Mouse (Mus musculus) midbrain, embryonic 15.5 days (tissue): ENCODE data around the gene E2f6. TPM values are rescaled to one million over a fixed set of nuclear protein-coding genes. Genes with fewer than 3 reads are reported as not detected.

Experiments
- ATAC-seq: fragments of 200-750 bp; cut with Nextera tagmentation; replicated peaks from 2 replicates; pipeline ENCODE4 v1.8.0; 2017; ENCODE audit warnings: moderate TSS enrichment
- H3K27ac ChIP-seq: fragments of 300-500 bp; sonication (generic); 2 replicates; pipeline ENCODE4 v1.5.1; 2015; ENCODE audit warnings: mild to moderate bottlenecking, inconsistent platforms
- H3K27me3 ChIP-seq: fragments of 300-500 bp; sonication (generic); replicated peaks from 2 replicates; pipeline ENCODE4 v1.6.1; 2015; ENCODE audit warnings: inconsistent platforms
- H3K36me3 ChIP-seq: fragments of 300-500 bp; sonication (generic); replicated peaks from 2 replicates; pipeline ENCODE4 v1.6.1; 2015; ENCODE audit warnings: inconsistent platforms
- H3K4me1 ChIP-seq: fragments of 300-500 bp; sonication (generic); 2 replicates; pipeline ENCODE4 v1.6.1; 2015; ENCODE audit warnings: inconsistent platforms
- H3K4me2 ChIP-seq: fragments of 300-500 bp; sonication (generic); 2 replicates; pipeline ENCODE4 v1.6.1; 2015; ENCODE audit warnings: inconsistent platforms, mild to moderate bottlenecking, moderate library complexity
- H3K4me3 ChIP-seq: fragments of 300-500 bp; sonication (generic); 2 replicates; pipeline ENCODE4 v1.5.1; 2015; ENCODE audit warnings: mild to moderate bottlenecking, inconsistent platforms
- H3K9ac ChIP-seq: fragments of 300-500 bp; sonication (generic); 2 replicates; pipeline ENCODE4 v1.6.1; 2015; ENCODE audit warnings: mild to moderate bottlenecking, inconsistent platforms
- H3K9me3 ChIP-seq: fragments of 300-500 bp; sonication (generic); 2 replicates; pipeline ENCODE4 v1.6.1; 2016; ENCODE audit warnings: inconsistent platforms
- WGBS: fragments of 180-500 bp; shearing (Covaris S2); methylation state at CpG from one replicate; pipeline ENCODE4 v1.1.7; 2015; ENCODE audit warnings: mixed read lengths; 5-methylcytosine and 5-hydroxymethylcytosine counted together
- microRNA-seq: library from miRNA; unstranded; fragments of <30 nt; microRNA quantifications from one replicate; pipeline ENCODE4, GENCODE M21; 2016
- polyA plus RNA-seq: library from polyadenylated mRNA; unstranded; fragments of >200 nt; fragmentation: Nextera tagmentation; extraction: Ambion mirVana; gene quantifications from 2 replicates; pipeline ENCODE4 v1.2.1, GENCODE M21; 2015

Gene E2f6
- polyA plus RNA-seq, 1 experiment from 2014 or later = 29.8 TPM

DNA sequence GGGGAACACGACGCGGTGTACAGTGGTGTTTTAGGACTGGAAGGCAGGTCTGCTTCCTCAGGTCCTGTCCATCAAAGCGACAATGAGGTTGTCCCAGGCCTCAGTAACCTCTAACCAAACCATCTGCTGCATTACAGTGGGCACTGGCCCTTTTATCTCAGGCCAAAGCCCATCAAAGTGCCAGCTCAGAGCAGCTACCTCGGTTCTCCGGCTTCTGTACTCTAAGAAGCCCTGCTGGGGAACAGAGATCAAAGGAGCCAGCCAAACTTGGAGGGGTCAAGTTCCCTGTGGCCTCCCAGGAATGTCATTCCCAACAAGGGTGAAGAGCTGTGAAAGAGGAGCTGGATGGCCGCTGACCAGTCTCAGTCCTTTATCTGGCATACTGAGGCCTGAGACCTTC lies 72.3 kb downstream of the E2f6 start:
- Histone ChIP-seq H3K4me1 (no peaks in the 10 kb centered on the region), H3K27ac (no peak overlapping the region), H3K4me3 (no peak overlapping the region), H3K4me2 (no peak overlapping the region), H3K9ac (no peak overlapping the region), H3K9me3 (no peaks in the 10 kb centered on the region), H3K36me3 (no peaks in the 10 kb centered on the region), H3K27me3 (no peaks in the 10 kb centered on the region)
- 74% methylated on average over 7 of the region's 7 CpGs for WGBS
- ATAC-seq = no peak

DNA sequence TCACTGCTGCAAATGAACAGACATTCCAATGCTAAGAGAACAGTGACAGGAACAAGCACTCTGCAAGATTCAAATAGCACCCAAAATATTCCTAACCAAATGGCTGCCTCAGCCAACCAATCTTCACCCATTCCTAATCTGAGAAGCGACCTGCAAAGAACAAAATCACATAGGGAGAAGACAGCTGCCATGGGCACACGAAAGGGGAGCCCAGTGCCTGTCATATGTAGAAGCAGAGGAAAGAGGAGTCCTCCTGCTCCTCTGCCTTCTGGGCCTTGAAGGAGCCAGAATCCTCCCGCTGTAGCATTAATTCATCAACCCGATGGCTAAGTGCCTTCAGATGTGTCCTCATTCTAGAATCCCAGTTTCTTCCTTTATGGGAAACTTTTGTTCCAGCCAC lies 73.8 kb downstream of the E2f6 start:
- H3K36me3 ChIP-seq = no peaks in the 10 kb centered on the region
- no peak overlapping the region for H3K9ac ChIP-seq
- no peaks in the 10 kb centered on the region for H3K27me3 ChIP-seq
- H3K9me3 ChIP-seq = no peaks in the 10 kb centered on the region
- no peak overlapping the region for H3K4me2 ChIP-seq
- 90% methylated on average over 4 of the region's 4 CpGs for WGBS
- no peaks in the 10 kb centered on the region for H3K4me1 ChIP-seq
- no peak overlapping the region for H3K4me3 ChIP-seq
- no peak for ATAC-seq
- no peak overlapping the region for H3K27ac ChIP-seq

DNA sequence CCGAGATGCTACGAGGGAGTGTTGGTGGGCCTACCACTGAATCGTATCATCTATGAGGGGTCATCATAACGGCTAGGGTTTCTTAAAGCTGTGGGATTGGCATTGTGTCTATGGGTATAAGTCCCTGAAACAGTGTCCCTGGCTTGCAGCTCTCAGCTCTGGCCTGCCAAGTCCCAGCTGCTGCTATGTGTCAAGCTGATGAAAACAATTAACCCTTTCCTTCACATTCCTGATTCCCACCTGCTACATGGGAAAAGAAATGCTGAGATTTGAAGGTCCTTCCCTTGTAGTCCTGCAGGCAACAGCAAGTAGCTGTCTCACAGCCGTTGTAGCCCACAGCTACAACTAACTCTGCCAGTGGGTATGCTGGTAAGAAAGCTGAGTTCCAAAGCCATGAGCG lies 75.6 kb downstream of the E2f6 start:
- H3K36me3 ChIP-seq = no peaks in the 10 kb centered on the region
- H3K27me3 ChIP-seq = no peaks in the 10 kb centered on the region
- ATAC-seq = no peak
- no peak overlapping the region for H3K4me3 ChIP-seq
- H3K9me3 ChIP-seq = no peaks in the 10 kb centered on the region
- no peak overlapping the region for H3K27ac ChIP-seq
- no peak overlapping the region for H3K9ac ChIP-seq
- H3K4me1 ChIP-seq = no peaks in the 10 kb centered on the region
- WGBS = 92% methylated on average over 6 of the region's 6 CpGs
- no peak overlapping the region for H3K4me2 ChIP-seq

Small RNA genes lying within 50 kb of the gene (microRNA-seq; reads per million reads assigned to microRNA genes)
- not detected for gene Gm44305

Other genes with a start within 250 kb of the E2f6 start
- gene Lpin1, start 200.0 kb upstream of the E2f6 start, polyA plus RNA-seq = 22.2 and 22.6 TPM in 2 replicates
- 1.6 and 2.2 TPM in 2 replicates for gene Ntsr2, start 157.6 kb upstream of the E2f6 start, polyA plus RNA-seq
- 1.4 and 1.7 TPM in 2 replicates for gene Greb1, start 10.1 kb upstream of the E2f6 start, polyA plus RNA-seq
- gene Rock2, start 83.9 kb downstream of the E2f6 start, polyA plus RNA-seq = 14.9 and 15.6 TPM in 2 replicates
- 2.4 and 2.6 TPM in 2 replicates for gene Pqlc3, start 189.4 kb downstream of the E2f6 start, polyA plus RNA-seq
- 5.2 and 5.4 TPM in 2 replicates for gene 2410004P03Rik, start 200.8 kb downstream of the E2f6 start, polyA plus RNA-seq